Mouse (Mus musculus) heart, embryonic 15.5 days (tissue): ENCODE results near the gene Usp24. TPM values are rescaled to one million over a fixed set of nuclear protein-coding genes. Genes with fewer than 3 reads are reported as not detected.
"Not testable (repeated sequence)": the region's sequence is repeated elsewhere in the genome, so short reads cannot be mapped to it uniquely, and the experiment has no call there.

Experiments
- ATAC-seq: fragments of 200-750 bp; cut with Nextera tagmentation; replicated peaks from 2 replicates; pipeline ENCODE4 v1.8.0; 2017; ENCODE audit warnings: low read depth, moderate TSS enrichment; ENCODE audit not compliant: insufficient number of reproducible peaks, insufficient read depth, low FRiP score
- H3K27ac ChIP-seq: fragments of 300-500 bp; sonication (generic); 2 replicates; pipeline ENCODE4 v1.5.1; 2015; ENCODE audit warnings: mild to moderate bottlenecking, inconsistent platforms
- H3K27me3 ChIP-seq: fragments of 300-500 bp; sonication (generic); 2 replicates; pipeline ENCODE4 v1.6.1; 2015; ENCODE audit warnings: inconsistent platforms
- H3K36me3 ChIP-seq: fragments of 300-500 bp; sonication (generic); 2 replicates; pipeline ENCODE4 v1.6.1; 2015; ENCODE audit warnings: mild to moderate bottlenecking, inconsistent platforms
- H3K4me1 ChIP-seq: fragments of 300-500 bp; sonication (generic); replicated peaks from 2 replicates; pipeline ENCODE4 v1.6.1; 2015; ENCODE audit warnings: inconsistent platforms
- H3K4me2 ChIP-seq: fragments of 300-500 bp; sonication (generic); 2 replicates; pipeline ENCODE4 v1.6.1; 2015; ENCODE audit warnings: inconsistent platforms, mild to moderate bottlenecking, moderate library complexity
- H3K4me3 ChIP-seq: fragments of 300-500 bp; sonication (generic); 2 replicates; pipeline ENCODE4 v1.5.1; 2015; ENCODE audit warnings: mild to moderate bottlenecking, inconsistent platforms
- H3K9ac ChIP-seq: fragments of 300-500 bp; sonication (generic); 2 replicates; pipeline ENCODE4 v1.6.1; 2015; ENCODE audit warnings: mild to moderate bottlenecking, inconsistent platforms
- H3K9me3 ChIP-seq: fragments of 300-500 bp; sonication (generic); replicated peaks from 2 replicates; pipeline ENCODE4 v1.6.1; 2016; ENCODE audit warnings: inconsistent platforms
- WGBS: fragments of 180-500 bp; shearing (Covaris S2); methylation state at CpG from one replicate; pipeline ENCODE4 v1.1.7; 2015; ENCODE audit warnings: mixed read lengths; 5-methylcytosine and 5-hydroxymethylcytosine counted together
- polyA plus RNA-seq: library from polyadenylated mRNA; unstranded; fragments of >200 nt; fragmentation: Nextera tagmentation; extraction: Ambion mirVana; gene quantifications from 2 replicates; pipeline ENCODE4 v1.2.1, GENCODE M21; 2015

Usp24 gene
- polyA plus RNA-seq, 1 experiment from 2014 or later, result 6.6 TPM

DNA sequence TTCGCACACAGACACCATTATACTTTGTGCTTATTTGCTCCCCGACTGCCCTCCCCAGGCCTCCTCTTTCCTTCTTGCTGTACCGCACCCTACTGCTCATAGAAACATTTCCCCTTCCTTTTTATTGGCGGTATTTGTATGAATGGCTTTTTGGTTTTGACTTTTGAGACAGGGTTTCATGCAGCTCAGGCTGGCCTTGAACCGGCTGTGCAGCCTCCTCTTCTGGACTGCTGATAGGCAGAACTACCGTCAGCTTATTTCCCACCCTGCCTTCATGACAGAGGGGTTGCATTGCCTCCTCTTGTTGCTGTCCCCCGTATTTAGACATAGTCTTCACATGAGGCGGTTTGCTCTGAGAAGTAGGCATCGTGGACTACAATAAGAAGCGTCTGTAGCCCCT lies 6.8 kb downstream of the Usp24 start:
- no peak overlapping the region for H3K27ac ChIP-seq
- ATAC-seq, result no peak
- H3K36me3 ChIP-seq, result no peaks in the 10 kb centered on the region
- WGBS, result 84% methylated on average over 10 of the region's 10 CpGs
- no peaks in the 10 kb centered on the region for H3K9me3 ChIP-seq
- no peaks in the 10 kb centered on the region for H3K27me3 ChIP-seq
- no peak overlapping the region for H3K9ac ChIP-seq
- peaks cover 46% of the 10 kb centered on the region for H3K4me1 ChIP-seq
- H3K4me2 ChIP-seq, result no peak overlapping the region
- H3K4me3 ChIP-seq, result no peak overlapping the region

- Histone ChIP-seq H3K27ac (no peak overlapping the region), H3K4me2 (no peak overlapping the region)
These were observed 7.3 kb downstream of the Usp24 start for GRCm38 (mm10) chr4:106323318-106323717.

DNA sequence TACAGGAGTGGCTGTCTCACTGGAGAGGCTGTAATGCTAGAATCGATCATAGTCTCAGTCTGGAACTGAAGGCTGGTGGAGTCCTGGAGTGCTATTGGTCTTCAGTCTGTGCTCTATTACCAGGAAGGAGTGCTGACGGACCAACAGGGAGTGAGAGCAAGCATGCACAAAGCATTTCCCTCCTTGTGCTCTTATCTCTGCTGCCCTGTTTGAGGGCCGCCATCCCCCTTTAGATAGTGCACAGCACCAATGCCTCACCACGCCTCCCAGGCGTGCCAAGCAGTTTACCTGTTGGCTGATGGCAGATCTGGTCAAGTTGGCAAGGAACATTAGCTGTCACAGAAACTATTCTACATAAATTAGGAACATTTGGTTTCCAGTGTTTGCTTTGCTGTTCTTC lies 11.4 kb downstream of the Usp24 start:
- ATAC-seq, result no peak
- peaks cover 30% of the 10 kb centered on the region for H3K4me1 ChIP-seq
- H3K4me3 ChIP-seq, result no peak overlapping the region
- no peaks in the 10 kb centered on the region for H3K27me3 ChIP-seq
- 24% methylated on average over 5 of the region's 5 CpGs for WGBS
- no peaks in the 10 kb centered on the region for H3K36me3 ChIP-seq
- no peaks in the 10 kb centered on the region for H3K9me3 ChIP-seq
- no peak overlapping the region for H3K9ac ChIP-seq
- H3K27ac ChIP-seq, result peak overlapping the region; percentile 39
- H3K4me2 ChIP-seq, result 0 out of 2 replicates have a peak overlapping the region, but pooled peaks have one; percentile 3

More at GRCm38 (mm10) chr4:106323318-106323717, 7.3 kb downstream of the Usp24 start:
- no peak overlapping the region for H3K4me3 ChIP-seq
- H3K4me1 ChIP-seq, result peaks cover 42% of the 10 kb centered on the region
- H3K9ac ChIP-seq, result no peak overlapping the region
- H3K36me3 ChIP-seq, result no peaks in the 10 kb centered on the region
- ATAC-seq, result no peak
- H3K9me3 ChIP-seq, result no peaks in the 10 kb centered on the region
- H3K27me3 ChIP-seq, result no peaks in the 10 kb centered on the region
- WGBS, result 42% methylated on average over 2 of the region's 2 CpGs

DNA sequence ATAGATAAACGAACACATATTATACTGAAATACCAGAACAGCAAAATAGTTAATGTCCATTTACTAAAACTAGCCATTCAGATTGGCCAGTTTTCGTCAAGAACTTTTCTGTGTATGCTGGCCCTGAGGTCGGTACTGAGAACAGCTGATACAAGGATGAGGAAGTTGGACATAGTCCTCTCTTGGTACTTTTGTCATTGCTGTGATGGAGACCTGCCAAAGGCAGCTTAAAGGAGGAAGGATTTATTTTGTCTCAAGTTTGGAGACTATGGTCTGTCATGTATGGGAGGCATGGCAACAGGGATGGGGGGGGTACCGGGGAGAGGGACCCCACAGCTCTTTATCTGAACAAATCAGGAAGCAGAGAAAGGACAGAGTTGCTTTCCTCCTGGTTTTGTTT lies 12.7 kb downstream of the Usp24 start:
- Histone ChIP-seq H3K27ac (no peak overlapping the region), H3K4me2 (no peak overlapping the region), H3K27me3 (no peaks in the 10 kb centered on the region), H3K4me1 (peaks cover 30% of the 10 kb centered on the region), H3K9ac (no peak overlapping the region), H3K9me3 (no peaks in the 10 kb centered on the region), H3K36me3 (no peaks in the 10 kb centered on the region), H3K4me3 (no peak overlapping the region)
- WGBS, result 85% methylated on average over 4 of the region's 4 CpGs
- no peak for ATAC-seq

GRCm38 (mm10) chr4:106329171-106329570 lies 13.2 kb downstream of the Usp24 start:
- H3K4me1 ChIP-seq, result peaks cover 32% of the 10 kb centered on the region
- H3K9ac ChIP-seq, H3K9me3 ChIP-seq, ATAC-seq, H3K4me2 ChIP-seq, H3K4me3 ChIP-seq, H3K27ac ChIP-seq, H3K36me3 ChIP-seq, H3K27me3 ChIP-seq: not testable (repeated sequence)
- WGBS, result 87% methylated on average over 6 of the region's 6 CpGs

GRCm38 (mm10) chr4:106330371-106330819 lies 14.4 kb downstream of the Usp24 start:
- no peak for ATAC-seq
- no peak overlapping the region for H3K27ac ChIP-seq
- H3K4me2 ChIP-seq, result no peak overlapping the region

DNA sequence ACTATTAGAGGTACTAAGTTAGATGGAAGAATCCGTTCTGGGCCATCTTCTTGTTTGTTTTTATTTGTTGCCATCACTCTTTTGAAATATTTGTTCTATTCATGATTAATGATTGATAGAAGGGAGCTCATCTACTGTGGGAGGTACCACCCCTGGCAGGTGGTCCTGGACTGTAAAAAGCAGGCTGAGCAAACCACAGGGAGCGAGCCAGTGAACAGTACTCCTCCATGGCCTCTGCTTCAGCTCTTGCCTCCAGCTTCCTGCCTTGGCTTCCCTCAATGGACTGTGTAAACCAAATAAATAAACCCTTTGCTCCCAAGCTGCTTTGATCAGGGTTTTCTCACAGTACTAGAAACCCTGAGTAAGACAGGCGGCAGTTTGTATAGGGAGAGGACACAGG lies 17.1 kb downstream of the Usp24 start:
- no peak overlapping the region for H3K4me2 ChIP-seq
- 88% methylated on average over 3 of the region's 3 CpGs for WGBS
- no peak overlapping the region for H3K4me3 ChIP-seq
- no peaks in the 10 kb centered on the region for H3K36me3 ChIP-seq
- no peak overlapping the region for H3K9ac ChIP-seq
- H3K4me1 ChIP-seq, result peaks cover 28% of the 10 kb centered on the region
- no peak overlapping the region for H3K27ac ChIP-seq
- H3K9me3 ChIP-seq, result no peaks in the 10 kb centered on the region
- no peak for ATAC-seq
- H3K27me3 ChIP-seq, result no peaks in the 10 kb centered on the region

More at GRCm38 (mm10) chr4:106330371-106330819, 14.4 kb downstream of the Usp24 start:
- Histone ChIP-seq H3K4me1 (peaks cover 30% of the 10 kb centered on the region), H3K9ac (no peak overlapping the region), H3K36me3 (no peaks in the 10 kb centered on the region), H3K27me3 (no peaks in the 10 kb centered on the region), H3K9me3 (no peaks in the 10 kb centered on the region), H3K4me3 (no peak overlapping the region)
- WGBS, result 62% methylated on average over 5 of the region's 5 CpGs

- 62% methylated on average over 2 of the region's 2 CpGs for WGBS
- no peak overlapping the region for H3K9ac ChIP-seq
These were observed 17.6 kb downstream of the Usp24 start for GRCm38 (mm10) chr4:106333584-106333983.

GRCm38 (mm10) chr4:106335858-106336257 lies 19.8 kb downstream of the Usp24 start:
- Histone ChIP-seq H3K27ac (no peak overlapping the region), H3K4me3 (no peak overlapping the region), H3K27me3 (no peaks in the 10 kb centered on the region), H3K9me3 (no peaks in the 10 kb centered on the region), H3K4me1 (peaks cover 30% of the 10 kb centered on the region), H3K36me3 (no peaks in the 10 kb centered on the region), H3K9ac (no peak overlapping the region), H3K4me2 (no peak overlapping the region)
- no peak for ATAC-seq
- 90% methylated on average over 1 of the region's 1 CpGs for WGBS

More at GRCm38 (mm10) chr4:106333584-106333983, 17.6 kb downstream of the Usp24 start:
- 0 out of 2 replicates have a peak overlapping the region, but pooled peaks have one; percentile 13 for H3K27ac ChIP-seq
- no peak for ATAC-seq
- no peaks in the 10 kb centered on the region for H3K27me3 ChIP-seq
- H3K4me3 ChIP-seq, result no peak overlapping the region
- H3K4me1 ChIP-seq, result peaks cover 30% of the 10 kb centered on the region
- no peaks in the 10 kb centered on the region for H3K9me3 ChIP-seq
- H3K4me2 ChIP-seq, result no peak overlapping the region
- no peaks in the 10 kb centered on the region for H3K36me3 ChIP-seq

GRCm38 (mm10) chr4:106347664-106348063 lies 31.7 kb downstream of the Usp24 start:
- no peak for ATAC-seq
- no peak overlapping the region for H3K9ac ChIP-seq
- H3K4me1 ChIP-seq, result peaks cover 3% of the 10 kb centered on the region; the same call in 1 of the 2 replicates
- H3K36me3 ChIP-seq, result peaks cover 36% of the 10 kb centered on the region
- H3K4me3 ChIP-seq, result no peak overlapping the region
- no peaks in the 10 kb centered on the region for H3K27me3 ChIP-seq
- no peak overlapping the region for H3K4me2 ChIP-seq
- H3K9me3 ChIP-seq, result no peaks in the 10 kb centered on the region
- 94% methylated on average over 1 of the region's 1 CpGs for WGBS
- H3K27ac ChIP-seq, result no peak overlapping the region

DNA sequence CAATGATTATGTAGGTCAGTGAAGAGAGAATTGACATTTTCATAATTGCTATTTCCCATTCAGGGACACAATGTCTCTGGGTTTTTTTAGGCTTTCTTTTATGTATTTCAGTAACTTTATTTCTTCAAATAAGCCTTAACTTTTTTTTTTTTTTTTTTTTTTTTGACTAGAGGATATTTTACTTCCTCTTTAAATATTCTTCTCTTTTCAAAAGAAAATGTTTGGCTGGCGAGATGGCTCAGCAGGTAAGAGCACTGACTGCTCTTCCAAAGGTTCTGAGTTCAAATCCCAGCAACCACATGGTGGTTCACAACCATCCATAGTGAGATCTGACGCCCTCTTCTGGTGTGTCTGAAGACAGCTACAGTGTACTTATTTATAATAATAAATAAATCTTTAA lies 39.0 kb downstream of the Usp24 start:
- not testable (repeated sequence) for H3K27me3 ChIP-seq, H3K4me2 ChIP-seq, ATAC-seq, H3K4me3 ChIP-seq, H3K9ac ChIP-seq, H3K9me3 ChIP-seq, H3K27ac ChIP-seq, H3K4me1 ChIP-seq
- H3K36me3 ChIP-seq, result peaks cover 46% of the 10 kb centered on the region
- WGBS, result 83% methylated on average over 2 of the region's 2 CpGs

GRCm38 (mm10) chr4:106370013-106370412 lies 54.0 kb downstream of the Usp24 start:
- 71% methylated on average over 6 of the region's 6 CpGs for WGBS
- Histone ChIP-seq H3K4me2 (no peak overlapping the region), H3K9me3 (no peaks in the 10 kb centered on the region), H3K4me1 (no peaks in the 10 kb centered on the region), H3K27me3 (no peaks in the 10 kb centered on the region), H3K27ac (no peak overlapping the region), H3K36me3 (peaks cover 63% of the 10 kb centered on the region), H3K9ac (no peak overlapping the region), H3K4me3 (no peak overlapping the region)
- no peak for ATAC-seq
